Mouse (Mus musculus) ovary, adult 18-20 months (tissue): ENCODE data around the gene Cst7.

Experiments used
- DNase-seq: peaks from one replicate; pipeline ENCODE4 v3.0.0; 2022; ENCODE audit warnings: low spot score, mixed read lengths

Cst7 gene

GRCm38 (mm10) chr2:150627140-150627539 is 56.9 kb downstream of the Cst7 start:
- DNase-seq: no peak
